In the genomic region with DNA sequence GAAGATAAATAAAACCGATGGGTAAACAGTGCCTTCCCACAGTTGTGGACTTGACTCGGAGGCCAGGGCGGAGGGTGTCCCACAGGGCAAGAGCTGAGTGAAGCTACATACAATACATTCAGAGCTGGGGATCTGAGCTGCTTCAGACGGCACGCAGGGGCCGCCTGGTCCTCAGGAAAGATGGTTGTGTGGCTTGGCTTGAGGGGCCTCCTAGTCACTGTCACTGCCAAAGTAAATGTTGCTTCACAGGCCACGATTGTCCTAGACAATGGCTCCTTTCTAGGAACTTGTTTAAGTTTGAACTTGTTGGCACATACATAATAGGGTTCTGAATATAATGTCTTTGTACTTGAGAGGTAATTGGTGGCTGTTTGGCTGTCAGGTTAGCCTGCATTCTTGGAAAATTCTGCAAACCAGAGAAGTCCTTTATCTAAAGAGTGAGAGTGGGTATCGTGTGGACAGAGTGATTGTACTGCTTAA, we compare ENCODE assay signal across 22 mouse cellular contexts. TPM values are rescaled to one million over a fixed set of nuclear protein-coding genes. Genes with fewer than 3 reads are reported as not detected.
DNase-seq lines count a peak whose midpoint lies in the region; ATAC-seq and TF ChIP-seq lines count a peak whose summit lies in the region.
"Had no signal": no experiment of that assay in that cellular context is flagged by ENCODE, and none has a peak within 500 bp of the region (broad histone marks: within the 10 kb centered on the region; RNA-seq: fewer than 3 reads in every experiment).

No protein-coding gene starts in this region.

- no peak for DNase-seq in embryonic facial prominence, embryonic 14.5 days (ENCODE audit: low spot score)
- no peak for DNase-seq in embryonic facial prominence, embryonic 10.5 days (ENCODE audit: low spot score)
- no peak for DNase-seq in heart, adult 9 months (ENCODE audit: low spot score in 2 of 2)
- DNase-seq in lung, embryonic 14.5 days = no peak
- no peak for DNase-seq in lung, postnatal 25 days (ENCODE audit: low spot score)
- DNase-seq in fat pad, adult 2 months (ENCODE audit: extremely low read depth, low read depth, low spot score) = peak; percentile 58
- DNase-seq in layer of hippocampus, postnatal 36 days = no peak
- DNase-seq: adrenal gland, postnatal 14 days; B cell, adult 2 months; cerebellum, adult 18-20 months; cerebellum, adult 9-11 months; gastrocnemius, postnatal 14 days; heart, postnatal 4 days; kidney, adult 18-20 months had no signal

- TF ChIP-seq CTCF in lung, embryonic 14.5 days (IDR thresholded peaks at IDR 0.05; ENCODE audit: low read depth) = no peak

- H3K4me1 ChIP-seq in embryonic facial prominence, embryonic 14.5 days (ENCODE audit: control insufficient read depth, insufficient read depth, low read length) = 0 out of 2 replicates have a peak, but pooled peaks cover 5% of the 10 kb centered on the region
- peaks cover 24% of the 10 kb centered on the region for H3K4me1 ChIP-seq in embryonic facial prominence, embryonic 10.5 days
- H3K4me1 ChIP-seq in heart, embryonic 16.5 days (ENCODE audit: control insufficient read depth, insufficient read depth, low read length) = peaks cover 7% of the 10 kb centered on the region; the same call in 1 of the 2 replicates
- no peaks in the 10 kb centered on the region for H3K4me1 ChIP-seq in lung, embryonic 14.5 days (ENCODE audit: insufficient read depth)
- H3K4me1 ChIP-seq: forebrain, embryonic 12.5 days had no signal

- ATAC-seq in embryonic facial prominence, embryonic 14.5 days (ENCODE audit: low read depth) = peak; percentile 22; the same call in 1 of the 2 replicates
- peak; percentile 53; the same call in 1 of the 2 replicates for ATAC-seq in heart, embryonic 16.5 days (replicated peaks; ENCODE audit: extremely low read depth, insufficient read depth, low FRiP score)
- 0 out of 2 replicates have a peak, but pooled peaks have one; percentile 17 for ATAC-seq in lung, embryonic 14.5 days (ENCODE audit: insufficient read depth)
- ATAC-seq: CD4-positive, CD25-positive, alpha-beta regulatory T cell, adult 4 months; forebrain, embryonic 16.5 days; intestine, embryonic 15.5 days had no signal

- no peak overlapping the region for H3K9ac ChIP-seq in embryonic facial prominence, embryonic 14.5 days (ENCODE audit: low read depth, low read length)
- no peak overlapping the region for H3K9ac ChIP-seq in heart, embryonic 16.5 days (ENCODE audit: low read length)
- no peak overlapping the region for H3K9ac ChIP-seq in lung, embryonic 14.5 days
- H3K9ac ChIP-seq: forebrain, embryonic 12.5 days; heart, embryonic 15.5 days; hindbrain, embryonic 13.5 days; intestine, embryonic 15.5 days had no signal

- H3K27ac ChIP-seq in embryonic facial prominence, embryonic 14.5 days (replicated peaks; ENCODE audit: low read depth, low read length) = no peak overlapping the region
- no peak overlapping the region for H3K27ac ChIP-seq in embryonic facial prominence, embryonic 10.5 days (replicated peaks)
- H3K27ac ChIP-seq in heart, embryonic 16.5 days (ENCODE audit: low read length) = no peak overlapping the region
- H3K27ac ChIP-seq in lung, embryonic 14.5 days (ENCODE audit: low read depth) = no peak overlapping the region
- H3K27ac ChIP-seq: forebrain, embryonic 12.5 days; heart, embryonic 15.5 days; hindbrain, embryonic 13.5 days; intestine, embryonic 15.5 days had no signal

- peaks cover 30% of the 10 kb centered on the region for H3K36me3 ChIP-seq in embryonic facial prominence, embryonic 14.5 days (ENCODE audit: control insufficient read depth, insufficient read depth, low read length)
- peaks cover 39% of the 10 kb centered on the region for H3K36me3 ChIP-seq in embryonic facial prominence, embryonic 10.5 days (replicated peaks)
- H3K36me3 ChIP-seq in heart, embryonic 16.5 days (ENCODE audit: control insufficient read depth, insufficient read depth) = peaks cover 19% of the 10 kb centered on the region
- H3K36me3 ChIP-seq in lung, embryonic 14.5 days (ENCODE audit: insufficient read depth) = peaks cover 15% of the 10 kb centered on the region; the same call in 1 of the 2 replicates
- H3K36me3 ChIP-seq: forebrain, embryonic 12.5 days had no signal

- H3K27me3 ChIP-seq in embryonic facial prominence, embryonic 14.5 days (replicated peaks; ENCODE audit: control insufficient read depth, insufficient read depth, low read length) = no peaks in the 10 kb centered on the region
- no peaks in the 10 kb centered on the region for H3K27me3 ChIP-seq in embryonic facial prominence, embryonic 10.5 days (replicated peaks; ENCODE audit: low read depth, poor library complexity, severe bottlenecking)
- H3K27me3 ChIP-seq in heart, embryonic 16.5 days (ENCODE audit: control insufficient read depth, insufficient read depth, low read length) = no peaks in the 10 kb centered on the region
- H3K27me3 ChIP-seq in lung, embryonic 14.5 days (ENCODE audit: insufficient read depth, low read length) = no peaks in the 10 kb centered on the region
- H3K27me3 ChIP-seq: forebrain, embryonic 12.5 days; heart, embryonic 15.5 days; hindbrain, embryonic 13.5 days; intestine, embryonic 15.5 days had no signal

- H3K4me3 ChIP-seq in embryonic facial prominence, embryonic 14.5 days (ENCODE audit: low read depth, low read length) = no peak overlapping the region
- no peak overlapping the region for H3K4me3 ChIP-seq in embryonic facial prominence, embryonic 10.5 days
- no peak overlapping the region for H3K4me3 ChIP-seq in heart, embryonic 16.5 days (ENCODE audit: low read length)
- H3K4me3 ChIP-seq in lung, embryonic 14.5 days (ENCODE audit: low read depth, low read length) = no peak overlapping the region
- H3K4me3 ChIP-seq: forebrain, embryonic 12.5 days; heart, embryonic 15.5 days; hindbrain, embryonic 13.5 days; intestine, embryonic 15.5 days had no signal

- H3K4me2 ChIP-seq in embryonic facial prominence, embryonic 14.5 days (ENCODE audit: low read depth, low read length) = no peak overlapping the region
- H3K4me2 ChIP-seq in heart, embryonic 16.5 days (ENCODE audit: low read depth, low read length) = no peak overlapping the region
- no peak overlapping the region for H3K4me2 ChIP-seq in lung, embryonic 14.5 days
- H3K4me2 ChIP-seq: forebrain, embryonic 12.5 days; heart, embryonic 15.5 days; hindbrain, embryonic 13.5 days; intestine, embryonic 15.5 days had no signal

- H3K9me3 ChIP-seq in embryonic facial prominence, embryonic 14.5 days (ENCODE audit: control insufficient read depth, low read length) = no peaks in the 10 kb centered on the region
- no peaks in the 10 kb centered on the region for H3K9me3 ChIP-seq in embryonic facial prominence, embryonic 10.5 days
- H3K9me3 ChIP-seq in heart, embryonic 16.5 days (replicated peaks; ENCODE audit: control insufficient read depth, low read length) = no peaks in the 10 kb centered on the region
- H3K9me3 ChIP-seq in lung, embryonic 14.5 days (ENCODE audit: low read depth, low read length) = no peaks in the 10 kb centered on the region
- H3K9me3 ChIP-seq: G1E; heart, embryonic 15.5 days; hindbrain, embryonic 13.5 days; intestine, embryonic 15.5 days had no signal

- WGBS in embryonic facial prominence, embryonic 14.5 days = 78% methylated on average over 8 of the region's 8 CpGs
- WGBS in embryonic facial prominence, embryonic 10.5 days = 90% methylated on average over 8 of the region's 8 CpGs
- WGBS in heart, embryonic 16.5 days = 73% methylated on average over 8 of the region's 8 CpGs
- 58% methylated on average over 8 of the region's 8 CpGs for WGBS in lung, embryonic 14.5 days

RNA-seq across cellular contexts. Expression of a gene that starts 47.1 kb away (rescaled TPM):
- polyA plus RNA-seq in embryonic facial prominence, embryonic 14.5 days (2014; fragmentation: Nextera tagmentation; extraction: Ambion mirVana) = 18.1 and 19.2 TPM in 2 replicates
- polyA plus RNA-seq in embryonic facial prominence, embryonic 10.5 days (2016; fragmentation: Nextera tagmentation; extraction: Ambion mirVana) = 30.1 and 31.9 TPM in 2 replicates
- polyA plus RNA-seq in heart, embryonic 16.5 days (2015; fragmentation: Nextera tagmentation; extraction: Ambion mirVana) = 9.7 and 11.3 TPM in 2 replicates
- 24.1 and 26.8 TPM in 2 replicates for polyA plus RNA-seq in lung, embryonic 14.5 days (2014; fragmentation: Nextera tagmentation; extraction: Ambion mirVana)
- 10 to 100 TPM; 20.4 to 21.4 TPM for total RNA-seq in layer of hippocampus, postnatal 36 days (2021)
